Mouse (Mus musculus) megakaryocyte, embryonic 14.5 days (primary cell): ENCODE measurements around the gene Dph2. TPM values are rescaled to one million over a fixed set of nuclear protein-coding genes. Genes with fewer than 3 reads are reported as not detected.
A peak's percentile ranks its signal among the peaks of the same experiment; 100 is the strongest.

Experiments
- H3K27me3 ChIP-seq: replicated peaks from 2 replicates; pipeline ENCODE3; 2012; ENCODE audit warnings: inconsistent platforms
- H3K36me3 ChIP-seq: replicated peaks from 2 replicates; pipeline ENCODE3; 2012; ENCODE audit warnings: low read length, inconsistent platforms, mixed read lengths
- H3K4me1 ChIP-seq: 2 replicates; pipeline ENCODE4 v1.6.1; 2012; ENCODE audit warnings: inconsistent platforms
- H3K4me3 ChIP-seq: replicated peaks from 2 replicates; pipeline ENCODE3; 2012; ENCODE audit warnings: moderate library complexity, mild to moderate bottlenecking, inconsistent platforms
- H3K9me3 ChIP-seq: 2 replicates; pipeline ENCODE4 v1.6.1; 2012; ENCODE audit warnings: inconsistent platforms
- FLI1 ChIP-seq: IDR thresholded peaks from 2 replicates; pipeline ENCODE4 v1.6.1; 2012; ENCODE audit warnings: low read length, inconsistent platforms, mixed read lengths
- GATA1 ChIP-seq: IDR thresholded peaks from 3 replicates; pipeline ENCODE4 v1.6.1; 2012; ENCODE audit warnings: mixed read lengths, low read length, inconsistent platforms, borderline replicate concordance
- polyA plus RNA-seq: library from polyadenylated mRNA; stranded (reverse); fragments of >175 nt; gene quantifications from 2 replicates; pipeline ENCODE4 v1.2.3, GENCODE M21; 2012; ENCODE audit warnings: low replicate concordance; ENCODE audit not compliant: insufficient read depth

The Dph2 gene
- polyA plus RNA-seq, 1 experiment, result 3.1 TPM

- Histone ChIP-seq H3K27me3 (no peaks in the 10 kb centered on the region), H3K36me3 (peaks cover 71% of the 10 kb centered on the region), H3K9me3 (no peaks in the 10 kb centered on the region), H3K4me3 (no peak overlapping the region), H3K4me1 (peaks cover 26% of the 10 kb centered on the region)
- no peak for TF ChIP-seq GATA1
- no peak for TF ChIP-seq FLI1
Observed at GRCm38 (mm10) chr4:117893376-117893775, 1.5 kb upstream of the Dph2 start.

GRCm38 (mm10) chr4:117890750-117891149 is 1.1 kb downstream of the Dph2 start:
- no peaks in the 10 kb centered on the region for H3K9me3 ChIP-seq
- TF ChIP-seq GATA1 (no peak), FLI1 (no peak)
- peak overlapping the region; percentile 99 for H3K4me3 ChIP-seq
- H3K4me1 ChIP-seq, result peaks cover 39% of the 10 kb centered on the region
- H3K27me3 ChIP-seq, result no peaks in the 10 kb centered on the region
- peaks cover 50% of the 10 kb centered on the region for H3K36me3 ChIP-seq

DNA sequence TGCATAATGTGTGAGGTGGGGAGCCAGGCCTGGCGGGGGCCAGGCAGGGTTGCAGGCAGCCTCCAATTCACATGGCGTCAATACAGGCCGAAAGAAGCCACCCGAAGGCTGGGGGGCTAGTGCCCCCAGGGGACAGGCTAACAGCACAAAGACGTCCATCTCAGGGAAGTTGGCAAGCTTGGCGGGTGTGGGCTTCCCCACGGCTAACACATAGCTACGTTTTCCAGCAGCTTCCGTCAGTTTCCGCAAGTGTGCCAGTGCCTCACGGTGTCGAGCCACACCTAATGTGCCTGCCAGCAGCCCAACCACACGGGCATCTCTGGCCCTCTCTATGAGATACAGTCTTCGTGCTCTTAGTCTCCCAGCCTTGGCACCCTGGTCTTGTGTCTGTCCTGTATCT is 1.8 kb downstream of the Dph2 start:
- H3K4me3 ChIP-seq, result no peak overlapping the region
- H3K36me3 ChIP-seq, result peaks cover 50% of the 10 kb centered on the region
- peaks cover 46% of the 10 kb centered on the region for H3K4me1 ChIP-seq

GRCm38 (mm10) chr4:117889471-117889870 is 2.4 kb downstream of the Dph2 start:
- peaks cover 50% of the 10 kb centered on the region for H3K36me3 ChIP-seq
- no peak for TF ChIP-seq GATA1
- H3K27me3 ChIP-seq, result peaks cover 1% of the 10 kb centered on the region
- H3K9me3 ChIP-seq, result no peaks in the 10 kb centered on the region
- H3K4me1 ChIP-seq, result peaks cover 48% of the 10 kb centered on the region
- H3K4me3 ChIP-seq, result no peak overlapping the region

More for the DNA sequence above, 1.8 kb downstream of the Dph2 start:
- H3K27me3 ChIP-seq, result no peaks in the 10 kb centered on the region
- TF ChIP-seq GATA1 (no peak), FLI1 (no peak)
- no peaks in the 10 kb centered on the region for H3K9me3 ChIP-seq

DNA sequence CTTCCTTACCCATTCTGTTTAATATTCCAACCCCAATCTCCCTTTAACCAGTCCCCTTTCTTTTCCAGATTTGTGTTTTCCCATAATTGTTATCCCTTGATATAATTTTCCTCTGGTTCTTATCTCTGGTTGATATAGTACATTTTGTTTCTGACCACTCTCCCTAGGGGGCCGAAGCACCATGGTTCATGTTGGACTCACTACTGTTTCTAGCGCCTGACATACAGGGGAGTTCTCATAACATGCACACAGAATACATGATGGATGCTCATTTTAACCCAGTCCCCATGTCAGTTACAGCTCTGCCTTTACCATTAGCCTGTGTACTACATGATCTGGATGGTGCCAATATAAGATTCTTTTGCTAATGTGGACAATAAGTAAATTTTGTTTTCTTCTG is 3.9 kb downstream of the Dph2 start:
- Histone ChIP-seq H3K9me3 (no peaks in the 10 kb centered on the region), H3K4me3 (peak overlapping the region; percentile 96), H3K36me3 (peaks cover 48% of the 10 kb centered on the region), H3K4me1 (peaks cover 60% of the 10 kb centered on the region), H3K27me3 (peaks cover 16% of the 10 kb centered on the region)
- TF ChIP-seq GATA1, result no peak
- TF ChIP-seq FLI1, result no peak

DNA sequence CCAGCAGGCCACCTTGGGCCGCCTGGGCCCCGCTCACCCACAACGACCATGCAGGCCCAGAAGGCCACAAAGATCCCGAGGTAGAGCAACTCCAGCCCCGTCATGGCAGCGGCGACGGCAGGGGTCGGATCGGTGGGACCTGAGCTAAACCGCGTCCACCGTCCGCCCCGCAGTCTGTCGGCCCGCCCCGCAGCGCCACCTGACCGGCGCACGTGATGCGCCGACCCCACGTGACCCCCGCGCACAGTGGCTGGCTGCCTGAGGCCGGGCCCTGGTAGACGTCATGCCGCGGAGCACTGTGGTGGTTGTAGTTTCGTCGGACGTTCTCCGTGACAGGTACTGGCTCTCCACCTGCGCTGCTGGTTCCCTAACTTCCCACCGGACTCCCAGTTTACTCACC is 4.7 kb downstream of the Dph2 start, which contains the start of gene Atp6v0b:
Gene Atp6v0b (minus strand): TSS at position 201 of the 400 bp plus-strand sequence.
- TF ChIP-seq GATA1 (no peak), FLI1 (no peak)
- peaks cover 24% of the 10 kb centered on the region for H3K27me3 ChIP-seq
- no peaks in the 10 kb centered on the region for H3K9me3 ChIP-seq
- H3K4me3 ChIP-seq, result peak within 1 kb of the TSS; percentile 96
- peaks cover 48% of the 10 kb centered on the region for H3K36me3 ChIP-seq
- H3K4me1 ChIP-seq, result peaks cover 55% of the 10 kb centered on the region

DNA sequence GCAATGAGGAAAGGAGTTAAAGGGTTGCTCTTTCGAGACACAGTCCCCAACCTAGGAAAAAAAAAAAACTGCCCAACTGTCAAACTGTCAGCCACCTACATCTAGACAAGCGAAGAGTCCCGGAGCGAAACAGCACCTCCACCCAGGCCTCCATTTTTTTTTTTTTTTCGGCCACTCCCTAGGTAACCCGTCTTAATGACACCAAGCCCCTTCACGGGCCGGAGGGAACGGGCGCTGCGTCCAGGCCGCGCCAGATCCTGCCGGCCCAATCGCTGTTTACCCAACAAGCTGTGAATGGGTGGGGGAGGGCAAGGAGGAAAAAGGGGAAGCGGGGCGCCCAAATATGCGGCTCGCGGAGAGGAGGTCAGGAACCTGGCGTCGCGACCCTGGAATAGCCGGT is 5.2 kb downstream of the Dph2 start:
- no peaks in the 10 kb centered on the region for H3K9me3 ChIP-seq
- peaks cover 28% of the 10 kb centered on the region for H3K27me3 ChIP-seq
- H3K4me3 ChIP-seq, result peak overlapping the region; percentile 96
- TF ChIP-seq GATA1, result no peak
- TF ChIP-seq FLI1, result no peak
- peaks cover 53% of the 10 kb centered on the region for H3K4me1 ChIP-seq
- peaks cover 48% of the 10 kb centered on the region for H3K36me3 ChIP-seq

GRCm38 (mm10) chr4:117885994-117886393 is 5.8 kb downstream of the Dph2 start:
- peaks cover 49% of the 10 kb centered on the region for H3K4me1 ChIP-seq
- no peaks in the 10 kb centered on the region for H3K9me3 ChIP-seq
- H3K4me3 ChIP-seq, result peak overlapping the region; percentile 96
- peaks cover 48% of the 10 kb centered on the region for H3K36me3 ChIP-seq
- peaks cover 35% of the 10 kb centered on the region for H3K27me3 ChIP-seq
- TF ChIP-seq GATA1 (no peak), FLI1 (no peak)

DNA sequence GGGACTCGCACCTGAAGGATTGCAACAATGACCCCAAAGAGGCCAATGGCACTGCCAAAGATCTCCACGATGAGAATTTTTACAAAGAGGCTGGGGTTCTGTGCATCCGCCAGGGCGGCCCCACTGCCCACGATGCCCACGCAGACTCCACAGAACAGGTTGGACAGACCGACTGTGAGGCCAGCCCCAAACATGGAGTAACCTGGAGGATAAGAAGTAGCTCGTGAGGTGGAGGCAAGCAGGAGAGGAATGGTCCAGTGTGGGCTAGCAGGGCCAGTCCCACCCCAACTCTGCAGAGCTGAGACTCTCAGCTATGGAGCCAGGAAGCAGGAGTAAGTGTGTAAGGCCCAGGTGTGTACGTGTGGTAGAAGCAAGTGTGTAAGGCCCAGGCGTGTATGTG is 6.7 kb downstream of the Dph2 start:
- H3K4me3 ChIP-seq, result peak overlapping the region; percentile 59
- no peaks in the 10 kb centered on the region for H3K9me3 ChIP-seq
- peaks cover 44% of the 10 kb centered on the region for H3K27me3 ChIP-seq
- H3K36me3 ChIP-seq, result peaks cover 44% of the 10 kb centered on the region
- H3K4me1 ChIP-seq, result peaks cover 40% of the 10 kb centered on the region
- TF ChIP-seq GATA1 (no peak), FLI1 (no peak)

GRCm38 (mm10) chr4:117884146-117884545 is 7.7 kb downstream of the Dph2 start:
- Histone ChIP-seq H3K9me3 (no peaks in the 10 kb centered on the region), H3K36me3 (peaks cover 34% of the 10 kb centered on the region), H3K4me3 (no peak overlapping the region)

More at GRCm38 (mm10) chr4:117884146-117884545, 7.7 kb downstream of the Dph2 start:
- H3K27me3 ChIP-seq, result peaks cover 52% of the 10 kb centered on the region
- peaks cover 36% of the 10 kb centered on the region for H3K4me1 ChIP-seq
- no peak for TF ChIP-seq FLI1
- TF ChIP-seq GATA1, result no peak
